Mouse (Mus musculus) left cerebral cortex, postnatal 25 days (tissue): ENCODE measurements at regions not wholly inside any gene's neighbourhood (a gene's known extent, or its start where the extent isn't known, plus 50 kb on each side); places are given as distances from the start of the nearest gene placed in this dataset.

ENCODE experiments used
- DNase-seq, 2 experiments: peaks; one replicate each; pipeline ENCODE4 v3.0.0; 2022; ENCODE audit warnings: low spot score in 2 of 2, mixed read lengths in 1 of 2
- intact Hi-C: fragments of 180-260 bp; cut with DNase I; formaldehyde crosslinking; loops from one replicate; pipeline ENCODE4 v1.15.1; 2025
- microRNA-seq, 2 experiments: library from miRNA; unstranded; fragments of <30 nt; microRNA quantifications; one replicate each; pipeline ENCODE4 v1.2.0; 2022

DNA sequence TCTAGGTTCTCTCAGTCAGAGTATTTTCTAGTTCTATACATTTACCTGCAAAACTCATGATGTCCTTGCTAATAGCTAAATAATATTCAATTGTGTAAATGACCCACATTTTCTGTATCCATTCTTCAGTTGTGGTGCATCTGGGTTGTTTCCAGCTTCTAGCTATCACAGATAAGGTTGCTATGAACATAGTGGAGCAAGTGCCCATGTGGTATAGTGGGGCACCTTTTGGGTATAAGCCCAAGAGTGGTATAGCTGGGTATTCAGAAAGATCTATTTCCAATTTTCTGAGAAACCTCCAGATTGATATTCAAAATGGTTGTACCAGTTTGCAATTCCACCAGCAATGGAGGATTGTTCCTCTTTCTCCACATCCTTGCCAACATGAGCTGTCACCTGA, 1835.1 kb upstream of the Lrrc6 start:
- no peak for DNase-seq
- intact Hi-C loops: no loop called here

DNA sequence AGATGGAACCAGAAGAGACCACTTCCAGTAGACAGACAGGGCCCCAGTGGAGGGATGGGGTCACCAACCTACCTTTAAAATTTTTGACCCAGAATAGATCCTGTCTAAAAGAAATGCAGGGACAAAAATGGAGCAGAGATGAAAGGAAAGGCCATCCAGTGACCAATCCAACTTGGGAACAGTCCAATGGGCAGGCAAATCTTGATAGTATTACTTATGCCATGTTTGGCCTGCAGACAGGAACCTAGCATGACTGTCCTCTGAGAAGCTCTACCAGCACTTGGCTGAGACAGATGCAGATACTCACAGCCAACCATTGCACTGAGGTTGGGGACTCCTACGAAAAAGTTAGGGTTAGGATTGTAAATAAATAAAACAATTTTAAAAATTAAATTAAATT, 1815.4 kb upstream of the Lrrc6 start:
- intact Hi-C loops: no loop called here
- no peak for DNase-seq

Small RNA genes lying in the stretch of these regions (microRNA-seq; reads per million reads assigned to microRNA genes)
- gene Mir30b (119 to 168 reads per million in 2 experiments), gene Mir30d (5,238 to 15,765 reads per million in 2 experiments)
